Mouse (Mus musculus) mouse embryonic stem cell (cell line): ENCODE data around the gene Vps25.

Source experiments
- in situ Hi-C, 2 experiments: fragments of 300-500 bp; cut with MboI; formaldehyde crosslinking; loops; 1 replicate in 1 of 2; 3 replicates in 1 of 2; pipeline ENCODE4 v1.14.3; 2019 to 2020; ENCODE audit warnings: low sequenced_read_pairs in 2 of 2, low pct_unique_long_range_greater_than_20kb in 1 of 2, mixed read lengths in 1 of 2; ENCODE audit not compliant: unreplicated experiment in 1 of 2

Vps25 gene

GRCm38 (mm10) chr11:101301299-101302003 is 47.9 kb downstream of the Vps25 start:
- in situ Hi-C loops = no loop called here

GRCm38 (mm10) chr11:101302004-101302798 is 48.7 kb downstream of the Vps25 start, which contains the start of gene Becn1:
Gene Becn1 (minus strand): TSS chr11:101302286.
- in situ Hi-C loops = no loop called here

DNA sequence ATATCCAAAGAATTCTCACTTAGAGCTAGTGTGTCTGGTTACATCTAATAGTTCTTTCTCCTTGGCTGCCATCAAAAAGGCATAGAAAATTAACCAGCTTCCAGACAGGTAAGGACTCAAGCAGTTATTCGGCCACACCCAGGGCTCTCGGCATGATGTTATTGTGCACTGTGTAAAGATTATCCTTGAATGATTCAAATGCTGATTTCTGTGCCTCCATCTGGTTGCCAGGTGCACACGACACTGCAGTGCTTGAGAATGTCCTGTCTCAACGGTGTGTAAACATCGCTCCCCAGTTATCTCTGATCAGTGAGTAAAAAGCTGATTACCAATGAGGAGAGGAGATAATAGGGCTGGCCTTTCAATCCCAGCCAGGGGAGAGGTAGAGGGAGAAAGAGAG is 54.2 kb downstream of the Vps25 start:
- in situ Hi-C loops = no loop called here
